Mouse (Mus musculus) B cell, adult (primary cell): ENCODE results near the gene 1600012H06Rik. TPM values are rescaled to one million over a fixed set of nuclear protein-coding genes. Genes with fewer than 3 reads are reported as not detected.

Experiments
- total RNA-seq: library from RNA; stranded (reverse); gene quantifications from 4 replicates; pipeline ENCODE4 v1.2.4, GENCODE M21; 2023; ENCODE audit not compliant: inconsistent age

1600012H06Rik gene
- 17.1 to 24.2 TPM (median 20.5 TPM) in 4 replicates for total RNA-seq

DNA sequence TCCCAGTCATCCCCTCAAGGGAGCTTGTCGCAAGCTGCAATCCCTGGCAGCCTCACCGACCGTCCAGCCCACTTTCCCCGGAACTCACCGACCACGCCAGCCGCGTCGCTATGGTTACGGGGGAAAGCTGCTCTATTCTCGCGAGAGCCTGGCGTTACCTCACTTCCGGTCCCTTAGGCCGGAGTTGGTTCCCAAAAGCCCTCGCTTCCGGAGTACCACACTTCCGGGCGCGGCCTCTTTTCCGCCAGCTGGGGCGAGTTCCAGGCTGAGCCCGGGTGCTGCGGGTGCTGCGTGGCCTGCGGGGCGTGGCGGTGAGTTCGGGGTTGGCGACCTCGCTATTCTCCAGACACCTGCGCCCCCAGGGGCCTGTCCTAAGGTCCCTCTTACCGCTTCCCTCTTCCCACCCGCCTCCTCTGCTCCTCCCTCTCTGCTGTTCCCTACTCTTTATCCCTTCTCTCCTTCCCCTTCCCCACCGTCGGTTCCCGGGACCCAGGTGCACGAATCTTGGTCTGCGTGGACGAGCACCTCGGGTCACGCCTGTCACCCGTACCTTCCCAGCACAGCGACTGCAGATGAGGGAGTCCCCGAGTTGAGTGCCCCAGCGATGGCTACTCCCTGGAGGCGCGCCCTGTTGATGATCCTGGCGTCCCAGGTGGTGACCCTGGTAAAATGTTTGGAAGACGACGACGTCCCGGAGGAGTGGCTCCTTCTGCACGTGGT, at the start of gene 1600012H06Rik, which contains the start of gene Wdr27:
1600012H06Rik (plus strand) TSS at position 176 of the 720 bp plus-strand sequence.
Wdr27 (minus strand) TSS at position 150 of the 720 bp plus-strand sequence.

DNA sequence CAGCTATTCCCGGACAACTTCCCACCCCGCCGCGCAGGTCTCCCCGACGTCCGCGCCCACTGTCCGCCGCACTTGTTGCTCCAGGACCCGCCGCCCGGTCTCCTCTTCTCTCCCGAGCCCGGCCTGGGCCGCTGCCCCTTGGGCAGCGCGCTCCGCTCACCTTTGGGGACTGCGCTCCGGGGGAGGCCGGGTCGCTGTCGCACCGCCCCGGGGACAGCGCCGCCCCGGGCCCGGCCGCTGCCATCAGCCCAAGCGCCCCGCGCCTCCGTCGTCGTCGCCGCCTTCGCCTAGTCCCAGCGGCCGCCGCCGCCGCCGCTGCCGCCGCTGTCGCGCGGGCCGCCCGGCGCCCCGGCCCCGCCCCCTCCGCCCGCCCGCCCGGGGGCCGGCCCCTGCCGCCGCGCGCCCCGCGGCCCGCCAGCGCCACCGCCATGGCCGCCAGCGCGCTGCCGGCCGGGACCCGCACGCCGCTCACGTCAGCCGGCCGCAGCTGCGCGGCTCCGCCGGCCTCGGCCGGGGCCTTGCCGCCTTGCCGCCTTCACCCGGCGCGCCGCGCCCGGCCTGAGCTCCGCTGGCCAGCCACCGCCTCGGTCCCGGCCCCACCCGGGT, 18.1 kb downstream of the 1600012H06Rik start, which contains the start of gene Phf10:
Phf10 (minus strand) TSS at position 323 of the 606 bp plus-strand sequence.

DNA sequence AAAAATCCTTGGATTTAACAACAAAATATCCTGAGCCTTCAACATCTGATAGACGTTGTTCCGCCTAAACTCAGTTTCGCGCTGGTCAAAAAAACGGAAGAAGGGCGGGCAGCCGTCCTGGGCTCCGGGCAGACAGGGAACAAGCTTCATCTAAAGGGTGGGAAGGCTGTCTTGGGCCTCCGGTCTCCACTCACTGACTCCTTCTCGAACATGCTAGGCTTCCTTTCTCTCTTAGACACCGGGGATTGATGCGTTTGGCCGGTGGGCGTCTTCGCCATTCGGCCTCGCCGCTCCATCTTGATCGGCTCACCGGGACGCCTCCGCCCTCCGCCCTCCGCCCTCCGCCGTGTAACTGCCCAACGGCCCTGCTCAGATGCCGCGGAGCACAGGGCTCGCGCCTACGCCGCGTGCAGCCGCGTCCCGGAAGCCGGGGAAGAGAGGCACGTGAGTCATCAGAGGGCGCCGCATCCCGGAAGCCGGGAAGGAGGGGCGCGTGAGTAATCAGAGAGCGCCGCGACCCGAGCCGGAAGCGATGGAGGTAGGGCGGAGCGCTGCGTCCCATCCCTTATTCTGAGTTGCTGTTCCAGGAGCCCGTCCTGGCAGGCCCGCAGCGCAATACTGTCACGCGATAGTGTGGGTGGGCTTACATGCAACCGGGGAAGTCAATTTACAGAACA, 35.5 kb downstream of the 1600012H06Rik start, which contains the start of the genes 9030025P20Rik and Gm3417:
9030025P20Rik (plus strand) TSS at position 107 of the 677 bp plus-strand sequence.
Gm3417 (minus strand) TSS at position 429 of the 677 bp plus-strand sequence.

Other genes starting within 250 kb of the 1600012H06Rik start
- not detected in 4 replicates for gene Thbs2, start 248.9 kb upstream of the 1600012H06Rik start, total RNA-seq
- gene Wdr27, start within 50 bp of the 1600012H06Rik start, total RNA-seq, result not detected in 4 replicates
- 30.2 to 32.7 TPM (median 32.0 TPM) in 4 replicates for gene Phf10, start 18.1 kb downstream of the 1600012H06Rik start, total RNA-seq
- 20.9 to 25.3 TPM (median 24.0 TPM) in 4 replicates for gene 9030025P20Rik, start 35.3 kb downstream of the 1600012H06Rik start, total RNA-seq
- not detected in 4 replicates for gene Gm3417, start 35.6 kb downstream of the 1600012H06Rik start, total RNA-seq
- gene Gm3435, start 67.0 kb downstream of the 1600012H06Rik start, total RNA-seq, result 7.4 to 10.8 TPM (median 9.1 TPM) in 4 replicates
- gene Ermard, start 98.0 kb downstream of the 1600012H06Rik start, total RNA-seq, result 142 to 179 TPM (median 168 TPM) in 4 replicates
- 1.1 to 1.6 TPM in 2 of 4 replicates, not detected in the others for gene Tcte3, start 98.3 kb downstream of the 1600012H06Rik start, total RNA-seq
- gene Gm3448, start 98.4 kb downstream of the 1600012H06Rik start, total RNA-seq, result 10.0 to 14.4 TPM (median 11.8 TPM) in 4 replicates